Mouse (Mus musculus): ENCODE results near the gene Atp2b1. TPM values are rescaled to one million over a fixed set of nuclear protein-coding genes. Genes with fewer than 3 reads are reported as not detected.

Atp2b1 gene
- total RNA-seq, 2 experiments from 2014 or later, result 951 to 1,124 TPM

- no peak for DNase-seq (ENCODE audit: extremely low spot score in 1 of 2, low spot score in 1 of 2)
Measured at GRCm38 (mm10) chr10:99012086-99012485, 97.9 kb downstream of the Atp2b1 start.

- DNase-seq (ENCODE audit: extremely low spot score in 1 of 2, low spot score in 1 of 2), result no peak
Measured at GRCm38 (mm10) chr10:99014737-99015136, 100.5 kb downstream of the Atp2b1 start.

GRCm38 (mm10) chr10:99016996-99017395 is 102.8 kb downstream of the Atp2b1 start:
- no peak for DNase-seq (ENCODE audit: extremely low spot score in 1 of 2, low spot score in 1 of 2)

GRCm38 (mm10) chr10:99027462-99027861 is 113.3 kb downstream of the Atp2b1 start:
- no peak for DNase-seq (ENCODE audit: extremely low spot score in 1 of 2, low spot score in 1 of 2)

DNA sequence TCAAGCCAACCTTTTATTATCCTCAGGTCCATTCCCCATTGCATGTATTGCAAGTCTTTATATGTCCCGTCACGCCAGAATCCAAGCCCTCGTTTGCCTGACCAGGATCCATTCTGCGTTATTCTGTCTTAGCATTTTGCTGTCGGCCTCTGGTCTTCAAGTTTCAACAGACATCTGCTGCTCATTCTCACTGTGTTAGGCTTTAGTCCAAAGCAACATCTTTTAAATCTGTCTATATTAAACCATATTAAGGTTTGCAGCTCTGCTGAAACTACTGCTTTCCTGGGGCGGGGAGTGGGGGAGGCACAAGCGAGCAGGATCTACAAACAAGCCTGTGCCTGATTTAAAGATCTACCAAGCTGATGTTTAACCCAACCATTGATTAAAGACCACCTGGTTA is 115.6 kb downstream of the Atp2b1 start:
- DNase-seq (ENCODE audit: extremely low spot score in 1 of 2, low spot score in 1 of 2), result no peak

GRCm38 (mm10) chr10:99033830-99034828 is 119.9 kb downstream of the Atp2b1 start:
- DNase-seq (ENCODE audit: extremely low spot score in 1 of 2, low spot score in 1 of 2), result no peak

- DNase-seq (ENCODE audit: extremely low spot score in 1 of 2, low spot score in 1 of 2), result no peak
Measured at GRCm38 (mm10) chr10:99037185-99038065, 123.2 kb downstream of the Atp2b1 start.

- no peak for DNase-seq (ENCODE audit: extremely low spot score in 1 of 2, low spot score in 1 of 2)
Measured at GRCm38 (mm10) chr10:99038866-99039265, 124.7 kb downstream of the Atp2b1 start.

DNA sequence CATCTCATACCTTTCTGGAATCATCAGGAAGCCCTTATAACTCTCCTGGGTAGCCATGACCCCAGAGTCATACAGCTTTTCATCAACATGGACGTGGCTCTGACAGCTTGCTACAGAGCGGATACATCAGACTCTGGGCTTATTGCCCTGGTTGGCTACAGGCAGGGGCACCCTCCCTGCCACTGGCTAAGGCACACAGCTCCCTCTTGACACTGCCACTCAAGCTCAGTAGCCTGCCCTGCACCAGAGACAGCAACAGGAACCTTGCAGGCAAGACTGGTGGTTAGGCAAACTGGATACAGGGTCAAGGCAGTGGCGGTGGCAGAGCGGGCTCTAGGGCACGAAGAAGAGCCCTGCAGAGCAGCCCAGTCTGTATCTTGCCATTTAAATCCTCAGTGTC is 126.0 kb downstream of the Atp2b1 start:
- no peak for DNase-seq (ENCODE audit: extremely low spot score in 1 of 2, low spot score in 1 of 2)

GRCm38 (mm10) chr10:99046756-99047550 is 132.7 kb downstream of the Atp2b1 start:
- no peak for DNase-seq (ENCODE audit: extremely low spot score in 1 of 2, low spot score in 1 of 2)

- DNase-seq (ENCODE audit: extremely low spot score in 1 of 2, low spot score in 1 of 2), result no peak
Measured at GRCm38 (mm10) chr10:99047551-99047940, 133.3 kb downstream of the Atp2b1 start.

DNA sequence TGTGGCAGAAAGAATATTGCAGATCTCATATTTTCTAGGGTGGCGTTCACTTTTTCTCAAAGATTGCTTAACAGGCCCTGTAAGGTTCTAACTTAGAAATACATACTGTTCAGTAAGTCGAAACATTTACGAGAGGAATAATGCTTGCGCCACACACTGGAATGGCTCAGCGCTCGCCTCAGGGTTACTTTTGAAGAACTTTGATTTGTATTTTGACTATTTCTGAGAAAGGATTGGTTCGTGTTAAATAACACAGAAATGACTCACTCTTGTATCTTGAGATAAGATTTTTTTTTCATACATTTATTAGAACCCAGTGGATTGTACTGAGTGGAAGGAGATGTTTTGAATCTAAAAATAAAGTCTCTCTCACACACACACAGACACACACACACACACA is 135.9 kb downstream of the Atp2b1 start:
- DNase-seq (ENCODE audit: extremely low spot score in 1 of 2, low spot score in 1 of 2), result no peak

GRCm38 (mm10) chr10:99053111-99053510 is 138.9 kb downstream of the Atp2b1 start:
- no peak for DNase-seq (ENCODE audit: extremely low spot score in 1 of 2, low spot score in 1 of 2)

GRCm38 (mm10) chr10:99060588-99060987 is 146.4 kb downstream of the Atp2b1 start:
- no peak for DNase-seq (ENCODE audit: extremely low spot score in 1 of 2, low spot score in 1 of 2)

GRCm38 (mm10) chr10:99061418-99061817 is 147.2 kb downstream of the Atp2b1 start:
- no peak for DNase-seq (ENCODE audit: extremely low spot score in 1 of 2, low spot score in 1 of 2)

DNA sequence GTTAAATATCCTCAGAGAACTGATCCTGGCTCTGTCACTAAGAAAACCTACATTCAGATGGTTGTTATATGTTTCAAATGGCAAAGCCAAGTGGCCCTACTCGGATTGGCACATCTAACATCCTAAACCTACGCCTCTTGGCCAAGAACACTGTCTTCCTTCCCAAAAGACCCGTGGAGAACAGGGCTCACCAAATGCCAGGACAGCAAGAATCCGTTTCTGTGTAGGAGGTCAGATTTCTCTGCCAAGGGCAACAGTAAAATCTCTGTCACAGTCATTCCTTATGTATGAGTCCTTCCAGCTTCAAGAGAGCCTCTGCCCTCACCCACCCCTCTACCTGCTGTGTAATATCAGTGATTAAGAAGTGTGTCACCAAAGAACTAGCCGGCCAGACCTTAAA is 148.3 kb downstream of the Atp2b1 start:
- DNase-seq (ENCODE audit: extremely low spot score in 1 of 2, low spot score in 1 of 2), result no peak

Measured in layer of hippocampus, postnatal 25 days (tissue).